Mouse (Mus musculus) spleen, embryonic (tissue): Measurements from ENCODE around the gene Zfp638.
"Not testable (repeated sequence)": the region's sequence is repeated elsewhere in the genome, so short reads cannot be mapped to it uniquely, and the experiment has no call there.

Source experiments
- CTCF ChIA-PET: fragments of 350-600 bp; sonication (Branson Sonifier 250); formaldehyde crosslinking; loops from one replicate; lab custom pipeline; 2022; lab: Charles Lee

The Zfp638 gene

GRCm38 (mm10) chr6:84009172-84009872 lies 142.4 kb downstream of the Zfp638 start:
- CTCF ChIA-PET, result interaction anchor here (0.6 kb wide), 1 partner anchor 1310 kb away, joined by 8 read pairs; no protein-coding TSS in a partner anchor

GRCm38 (mm10) chr6:84009915-84010302 lies 143.0 kb downstream of the Zfp638 start:
- CTCF ChIA-PET, result no interaction called here

GRCm38 (mm10) chr6:84010303-84011225 lies 143.7 kb downstream of the Zfp638 start:
- CTCF ChIA-PET, result no interaction called here

GRCm38 (mm10) chr6:84014961-84015683 lies 148.2 kb downstream of the Zfp638 start:
- CTCF ChIA-PET, result not testable (repeated sequence)

GRCm38 (mm10) chr6:84016851-84017250 lies 149.9 kb downstream of the Zfp638 start:
- CTCF ChIA-PET, result no interaction called here

GRCm38 (mm10) chr6:84017392-84017791 lies 150.5 kb downstream of the Zfp638 start:
- CTCF ChIA-PET, result no interaction called here

- CTCF ChIA-PET, result no interaction called here
Observed at GRCm38 (mm10) chr6:84018906-84019550, 152.1 kb downstream of the Zfp638 start.

GRCm38 (mm10) chr6:84020002-84020401 lies 153.1 kb downstream of the Zfp638 start:
- CTCF ChIA-PET, result no interaction called here

- CTCF ChIA-PET, result no interaction called here
Observed at GRCm38 (mm10) chr6:84021990-84022389, 155.1 kb downstream of the Zfp638 start.

- CTCF ChIA-PET, result no interaction called here
Observed at GRCm38 (mm10) chr6:84025636-84026035, 158.7 kb downstream of the Zfp638 start.

GRCm38 (mm10) chr6:84028791-84029190 lies 161.9 kb downstream of the Zfp638 start:
- CTCF ChIA-PET, result interaction anchor here (0.6 to 0.8 kb wide), 2 partner anchors 11 to 1315 kb away, joined by 6 to 11 read pairs; no protein-coding TSS in a partner anchor

GRCm38 (mm10) chr6:84029775-84030174 lies 162.9 kb downstream of the Zfp638 start:
- CTCF ChIA-PET, result interaction anchor here (0.6 kb wide), 1 partner anchor 10 kb away, joined by 11 read pairs; no protein-coding TSS in a partner anchor

- CTCF ChIA-PET, result not testable (repeated sequence)
Observed at GRCm38 (mm10) chr6:84032516-84032915, 165.6 kb downstream of the Zfp638 start.
